Mouse (Mus musculus) thymus, adult 2 months (tissue): ENCODE measurements around the gene Gmppa. TPM values are rescaled to one million over a fixed set of nuclear protein-coding genes. Genes with fewer than 3 reads are reported as not detected.

Source experiments
- DNase-seq: peaks from one replicate; pipeline ENCODE4 v3.0.0; 2021
- H3K27ac ChIP-seq: fragments of 200-500 bp; 2 replicates; pipeline ENCODE4 v1.5.1; 2012; ENCODE audit warnings: low read length, control low read depth; ENCODE audit not compliant: control insufficient read depth, insufficient read depth
- H3K27me3 ChIP-seq: fragments of 200-500 bp; 2 replicates; pipeline ENCODE4 v1.6.1; 2012; ENCODE audit warnings: mild to moderate bottlenecking, low read length, moderate library complexity, mixed read lengths; ENCODE audit not compliant: control insufficient read depth, insufficient read depth
- H3K36me3 ChIP-seq: fragments of 200-500 bp; 2 replicates; pipeline ENCODE4 v1.6.1; 2012; ENCODE audit warnings: mild to moderate bottlenecking, low read length, moderate library complexity; ENCODE audit not compliant: control insufficient read depth, insufficient read depth
- H3K4me1 ChIP-seq: fragments of 200-500 bp; replicated peaks from 2 replicates; pipeline ENCODE4 v1.6.1; 2012; ENCODE audit warnings: low read length; ENCODE audit not compliant: control insufficient read depth, insufficient read depth
- H3K4me3 ChIP-seq: fragments of 200-500 bp; 2 replicates; pipeline ENCODE4 v1.5.1; 2012; ENCODE audit warnings: mild to moderate bottlenecking, low read length, control low read depth, moderate library complexity; ENCODE audit not compliant: control insufficient read depth, insufficient read depth
- CTCF ChIP-seq: fragments of 200-500 bp; IDR thresholded peaks from 2 replicates; pipeline ENCODE4 v1.5.1; 2012; ENCODE audit warnings: mild to moderate bottlenecking, control low read depth, low read length, moderate library complexity, borderline replicate concordance; ENCODE audit not compliant: control insufficient read depth, poor library complexity, insufficient read depth; ENCODE audit errors: extremely low read depth
- POLR2A ChIP-seq: fragments of 200-500 bp; IDR thresholded peaks from 2 replicates; pipeline ENCODE4 v1.6.1; 2012; ENCODE audit warnings: mild to moderate bottlenecking, low read length, control low read depth, moderate library complexity; ENCODE audit not compliant: control insufficient read depth, poor library complexity, insufficient read depth; ENCODE audit errors: extremely low read depth
- WGBS: fragments of 180-500 bp; shearing (Covaris S2); methylation state at CpG from one replicate; pipeline ENCODE4 v1.1.7; 2018; 5-methylcytosine and 5-hydroxymethylcytosine counted together
- polyA plus RNA-seq: library from polyadenylated mRNA; depleted of rRNA; stranded (reverse); fragments of >200 nt; gene quantifications from 2 replicates; pipeline ENCODE4 v1.2.3, GENCODE M21; 2012

Gmppa gene
- polyA plus RNA-seq, 1 experiment = 128 TPM

DNA sequence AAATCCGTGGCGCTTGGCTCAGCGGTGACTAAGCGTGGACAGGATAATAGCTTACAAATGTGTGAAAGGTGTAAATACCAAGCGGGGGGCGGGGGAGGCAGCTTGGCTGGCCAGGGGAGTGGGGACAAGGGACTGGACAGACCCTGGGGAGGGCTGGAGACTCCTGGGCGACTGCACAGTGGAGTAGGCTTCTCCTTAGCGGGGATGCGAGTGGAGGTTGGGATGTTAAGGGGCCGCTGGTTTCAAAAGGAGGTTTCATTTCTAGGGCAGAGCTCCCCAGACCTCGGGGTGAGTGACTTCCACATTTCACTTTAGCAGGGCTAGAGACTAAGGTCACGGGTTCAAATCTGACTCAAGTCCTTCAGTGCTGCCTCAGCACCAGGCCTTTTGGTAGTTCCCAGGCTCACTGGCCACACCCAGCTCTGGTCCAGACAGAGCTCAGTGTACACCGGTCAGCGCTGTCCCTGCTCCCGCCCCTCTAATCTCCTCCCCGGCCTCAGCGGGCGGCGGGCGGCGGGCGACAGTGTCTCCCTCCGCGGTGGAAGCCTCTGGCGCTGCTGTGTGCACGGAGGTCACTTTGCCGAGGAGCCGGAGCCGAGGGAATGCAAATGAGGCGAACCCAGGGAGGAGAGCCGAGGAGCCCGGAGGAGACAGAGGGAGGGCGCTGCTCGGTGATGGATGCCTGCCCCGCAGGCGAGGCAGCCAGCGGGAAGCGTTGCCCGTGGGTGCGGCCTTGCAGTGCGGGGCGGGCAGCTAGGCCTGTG, 22.5 kb downstream of the Gmppa start:
- WGBS = 10% methylated on average over 42 of the region's 42 CpGs
- no peak overlapping the region for H3K27ac ChIP-seq
- TF ChIP-seq CTCF = no peak
- TF ChIP-seq POLR2A = no peak
- no peak overlapping the region for H3K4me3 ChIP-seq
- peaks cover 7% of the 10 kb centered on the region; the same call in 1 of the 2 replicates for H3K27me3 ChIP-seq
- no peak for DNase-seq
- no peaks in the 10 kb centered on the region for H3K36me3 ChIP-seq
- no peaks in the 10 kb centered on the region for H3K4me1 ChIP-seq

DNA sequence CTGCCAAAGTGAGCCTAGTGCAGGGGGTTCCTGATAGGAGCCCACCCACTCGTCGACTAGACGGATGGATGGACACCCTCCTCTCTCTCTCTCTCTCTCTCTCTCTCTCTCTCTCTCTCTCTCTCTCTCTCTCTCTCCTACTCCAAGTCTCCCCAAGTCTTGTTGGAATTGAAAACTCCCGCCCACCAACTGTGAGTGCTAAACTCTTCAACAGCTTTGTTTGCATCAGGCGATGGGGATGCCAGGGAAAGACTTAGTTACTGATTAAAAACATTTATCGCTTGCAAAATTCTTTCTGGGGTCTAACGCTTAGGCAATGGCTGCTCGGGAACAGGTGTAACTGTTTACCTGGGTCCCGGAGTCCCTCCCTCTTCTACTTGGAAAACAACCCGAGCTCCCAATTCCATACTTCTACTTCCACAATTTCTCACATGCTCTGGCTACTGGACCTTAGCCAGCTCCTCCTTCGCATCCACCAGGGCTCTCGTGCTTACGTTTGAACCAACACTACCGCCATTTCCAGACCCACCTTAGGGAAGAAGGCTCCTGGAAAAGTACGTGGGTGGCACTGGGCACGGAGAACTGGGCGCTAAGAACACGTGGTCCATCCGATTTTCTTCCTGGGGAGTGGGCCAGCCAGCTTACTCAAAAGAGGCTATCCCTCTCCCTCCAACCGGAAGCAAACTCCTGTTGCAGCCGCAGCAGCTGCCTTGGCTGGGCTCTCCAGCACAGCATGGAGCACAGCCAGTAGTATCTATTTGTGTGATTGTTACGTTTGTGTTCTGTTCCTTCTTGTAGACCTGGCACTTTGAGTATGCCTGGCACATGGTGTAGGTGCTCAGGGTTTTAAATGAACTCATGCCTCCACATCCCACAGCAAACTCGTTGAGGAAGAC, 23.3 kb downstream of the Gmppa start:
- 30% methylated on average over 23 of the region's 23 CpGs for WGBS
- H3K27ac ChIP-seq = no peak overlapping the region
- DNase-seq = no peak
- no peaks in the 10 kb centered on the region for H3K4me1 ChIP-seq
- no peak for TF ChIP-seq CTCF
- no peak for TF ChIP-seq POLR2A
- H3K36me3 ChIP-seq = no peaks in the 10 kb centered on the region
- peaks cover 7% of the 10 kb centered on the region; the same call in 1 of the 2 replicates for H3K27me3 ChIP-seq
- H3K4me3 ChIP-seq = no peak overlapping the region

DNA sequence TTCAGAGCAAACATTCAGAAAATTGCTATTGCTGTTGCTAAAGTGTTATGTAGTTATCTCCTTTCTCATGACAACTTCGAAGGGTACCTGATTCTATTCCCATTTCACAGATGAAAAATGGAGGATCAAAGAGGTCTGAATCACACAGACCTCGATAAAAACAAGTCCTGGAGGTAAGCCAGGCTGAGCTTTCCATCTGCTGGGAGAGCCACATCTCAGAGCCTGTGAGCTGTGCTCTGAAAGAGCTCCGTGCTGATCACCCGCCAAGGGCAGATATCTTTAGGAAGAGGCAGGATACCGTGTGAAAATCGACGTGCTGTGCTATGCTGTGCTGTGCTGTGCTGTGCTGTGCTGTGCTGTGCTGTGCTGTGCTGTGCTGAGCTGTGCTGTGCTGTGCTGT, 24.6 kb downstream of the Gmppa start:
- no peaks in the 10 kb centered on the region for H3K36me3 ChIP-seq
- no peak for TF ChIP-seq POLR2A
- TF ChIP-seq CTCF = no peak
- H3K27ac ChIP-seq = no peak overlapping the region
- peaks cover 7% of the 10 kb centered on the region; the same call in 1 of the 2 replicates for H3K27me3 ChIP-seq
- H3K4me1 ChIP-seq = no peaks in the 10 kb centered on the region
- WGBS = 81% methylated on average over 7 of the region's 7 CpGs
- no peak overlapping the region for H3K4me3 ChIP-seq
- DNase-seq = no peak

DNA sequence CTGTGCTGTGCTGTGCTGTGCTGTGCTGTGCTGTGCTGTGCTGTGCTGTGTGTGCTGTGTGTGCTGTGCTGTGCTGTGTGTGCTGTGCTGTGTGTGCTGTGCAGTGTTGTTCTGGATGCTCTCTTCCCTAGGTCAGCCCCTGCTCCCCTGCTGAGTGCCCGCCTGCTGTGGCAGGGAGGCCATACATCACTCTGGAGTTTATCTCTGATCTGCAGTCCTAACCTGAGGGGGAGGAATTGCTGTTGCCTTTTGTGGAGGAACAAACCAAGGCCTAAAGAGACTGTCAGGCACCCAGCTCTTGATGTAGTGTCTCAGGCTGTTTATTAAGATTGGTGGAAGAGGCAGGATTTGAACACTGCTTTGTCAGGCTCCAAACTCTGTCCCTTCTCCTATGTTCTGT, 26.9 kb downstream of the Gmppa start:
- TF ChIP-seq POLR2A = no peak
- TF ChIP-seq CTCF = no peak
- 57% methylated on average over 1 of the region's 1 CpGs for WGBS
- H3K36me3 ChIP-seq = no peaks in the 10 kb centered on the region
- no peak overlapping the region for H3K4me3 ChIP-seq
- H3K27me3 ChIP-seq = peaks cover 5% of the 10 kb centered on the region; the same call in 1 of the 2 replicates
- H3K27ac ChIP-seq = no peak overlapping the region
- no peak for DNase-seq
- H3K4me1 ChIP-seq = no peaks in the 10 kb centered on the region

DNA sequence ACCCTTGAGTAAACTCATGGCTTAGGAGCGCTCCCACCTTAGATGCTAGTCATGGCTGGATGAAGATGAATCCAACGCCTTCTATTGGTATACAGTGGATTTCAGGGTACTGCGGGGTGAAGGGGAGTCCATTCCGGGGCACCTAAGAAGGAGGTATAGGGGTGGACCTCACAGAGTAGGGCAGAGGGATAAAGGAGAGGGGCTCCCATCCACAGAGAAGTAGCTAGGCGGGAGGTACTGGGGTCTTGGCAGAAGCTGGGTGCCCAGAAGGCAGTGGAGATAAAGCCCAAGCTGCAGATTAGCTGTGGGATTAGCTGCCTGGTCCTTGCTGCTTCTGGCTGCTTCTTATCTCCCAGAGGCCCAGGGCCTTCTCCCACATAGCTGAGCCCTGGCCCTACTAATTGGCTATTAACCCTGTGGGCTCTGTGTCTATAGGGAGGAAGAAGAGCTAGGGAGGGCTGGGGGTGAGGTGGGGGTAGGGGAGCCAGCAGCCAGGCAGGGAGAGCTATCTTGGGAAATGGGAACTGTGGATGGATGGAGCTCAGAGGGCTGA, 28.0 kb downstream of the Gmppa start:
- Histone ChIP-seq H3K36me3 (no peaks in the 10 kb centered on the region), H3K27ac (no peak overlapping the region), H3K4me1 (no peaks in the 10 kb centered on the region), H3K27me3 (no peaks in the 10 kb centered on the region; the same call in 1 of the 2 replicates), H3K4me3 (no peak overlapping the region)
- TF ChIP-seq POLR2A = no peak
- no peak for TF ChIP-seq CTCF
- WGBS = 93% methylated on average over 5 of the region's 5 CpGs
- DNase-seq = no peak

DNA sequence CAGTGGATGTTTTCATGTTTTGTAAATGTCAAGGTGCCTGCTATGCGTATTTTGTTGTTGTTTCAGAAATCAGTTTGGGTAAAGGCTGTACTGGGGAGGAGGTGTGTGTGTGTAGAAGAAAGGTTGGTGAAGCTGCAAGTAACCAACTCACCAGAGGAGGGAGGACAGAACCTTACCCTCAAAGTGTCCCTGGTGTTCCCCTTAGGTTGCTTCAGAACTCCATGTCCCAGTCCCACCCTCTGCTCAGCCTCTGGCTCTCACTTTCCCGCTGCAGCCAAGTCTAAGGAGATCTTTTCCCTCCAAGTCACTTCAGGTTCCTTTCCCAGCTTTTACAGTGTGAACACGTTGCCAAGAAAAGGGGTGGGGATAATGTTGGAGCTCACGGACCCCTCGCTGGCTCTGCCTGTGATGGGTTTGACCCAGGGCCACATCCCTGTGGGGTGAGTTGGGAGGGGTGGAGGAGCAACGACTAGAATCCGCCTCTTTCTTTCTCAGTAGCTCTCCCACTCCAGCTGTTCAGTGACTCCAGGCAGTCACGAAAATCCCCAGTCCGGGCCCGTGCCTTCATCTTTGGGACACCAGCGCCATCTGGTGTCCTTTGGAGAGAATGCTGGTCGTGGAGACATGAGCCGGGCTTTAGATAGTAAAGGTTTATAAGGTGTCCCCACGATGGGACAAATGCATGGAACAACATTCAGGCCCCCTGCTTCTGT, 31.6 kb downstream of the Gmppa start:
- TF ChIP-seq POLR2A (no peak), CTCF (peak; percentile 87)
- Histone ChIP-seq H3K27me3 (no peaks in the 10 kb centered on the region), H3K4me3 (no peak overlapping the region), H3K4me1 (no peaks in the 10 kb centered on the region), H3K27ac (no peak overlapping the region), H3K36me3 (no peaks in the 10 kb centered on the region)
- peak; percentile 57 for DNase-seq
- WGBS = 13% methylated on average over 14 of the region's 14 CpGs
